Mouse (Mus musculus): ENCODE data around the gene Mrps6. TPM values are rescaled to one million over a fixed set of nuclear protein-coding genes. Genes with fewer than 3 reads are reported as not detected.

Mrps6 gene
- polyA plus RNA-seq, 1 experiment from 2014 or later, result 186 TPM

Other genes starting within 250 kb of the Mrps6 start
- 0.41 and 0.63 TPM in 2 replicates for gene Gm49711, start within 50 bp of the Mrps6 start, polyA plus RNA-seq (2014; fragmentation: Nextera tagmentation; extraction: Ambion mirVana)
- gene Slc5a3, start 52 bp downstream of the Mrps6 start, polyA plus RNA-seq (2014; fragmentation: Nextera tagmentation; extraction: Ambion mirVana), result 10.8 and 15.3 TPM in 2 replicates
- gene Kcne2, start 234.1 kb downstream of the Mrps6 start, polyA plus RNA-seq (2014; fragmentation: Nextera tagmentation; extraction: Ambion mirVana), result 17.6 and 19.4 TPM in 2 replicates
- gene Smim11, start 243.0 kb downstream of the Mrps6 start, polyA plus RNA-seq (2014; fragmentation: Nextera tagmentation; extraction: Ambion mirVana), result 95.3 and 110 TPM in 2 replicates

Data from forebrain, embryonic 14.5 days (tissue).